Mouse (Mus musculus) ovary, adult 18-20 months (tissue): ENCODE results near the gene Gm29427.
"Not testable (repeated sequence)": the region's sequence is repeated elsewhere in the genome, so short reads cannot be mapped to it uniquely, and the experiment has no call there.

Source experiments
- DNase-seq: peaks from one replicate; pipeline ENCODE4 v3.0.0; 2022; ENCODE audit warnings: low spot score, mixed read lengths

The Gm29427 gene

GRCm38 (mm10) chr1:130731741-130732337 is 16.2 kb upstream of the Gm29427 start, which contains the start of gene AA986860:
Gene AA986860 (plus strand): TSS chr1:130731976.
- DNase-seq, result peak; percentile 9

GRCm38 (mm10) chr1:130729153-130729552 is 13.6 kb upstream of the Gm29427 start, which contains the start of gene Pfkfb2:
Gene Pfkfb2 (minus strand): TSS chr1:130729253.
- no peak for DNase-seq

DNA sequence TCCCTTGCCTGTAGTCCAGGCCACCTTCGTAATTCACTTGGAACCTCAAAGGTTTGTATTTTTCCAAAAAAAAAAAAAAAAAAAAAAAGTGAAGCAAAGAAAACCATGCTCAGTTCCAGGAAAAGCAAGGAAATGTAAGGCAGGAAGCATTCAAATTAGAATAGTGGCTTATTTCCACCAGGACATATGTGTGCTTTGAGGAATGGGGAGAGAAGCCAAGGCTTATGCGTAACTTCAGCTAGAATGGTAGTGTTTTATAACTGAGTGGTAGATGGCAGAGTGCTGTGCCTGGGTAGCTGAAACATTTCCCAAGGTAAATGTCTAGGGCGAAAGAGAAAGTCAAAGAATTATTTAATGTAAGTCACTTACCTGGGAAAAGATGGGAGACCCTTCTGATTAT is 13.1 kb upstream of the Gm29427 start:
- DNase-seq, result no peak

- DNase-seq, result no peak
Observed at GRCm38 (mm10) chr1:130728070-130728469, 12.5 kb upstream of the Gm29427 start.

DNA sequence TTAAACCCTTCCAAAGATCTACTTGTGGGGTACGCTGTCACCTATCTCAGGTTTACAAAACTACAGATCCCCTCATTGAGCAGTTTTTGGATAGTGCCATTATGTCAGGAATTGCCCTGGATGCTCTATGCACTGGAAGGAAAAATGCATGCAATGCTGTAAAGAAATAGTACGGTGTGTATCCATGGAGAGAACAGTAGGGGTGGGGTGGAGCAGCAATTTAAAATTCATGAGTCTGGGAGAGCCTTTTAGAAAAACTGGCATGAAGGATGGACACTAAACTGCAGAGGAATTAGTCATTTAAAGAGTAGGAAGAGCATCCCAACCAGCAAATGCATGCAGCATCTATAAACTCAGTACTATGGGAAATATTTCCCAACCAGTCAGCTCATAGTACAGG is 10.8 kb upstream of the Gm29427 start:
- DNase-seq, result no peak

DNA sequence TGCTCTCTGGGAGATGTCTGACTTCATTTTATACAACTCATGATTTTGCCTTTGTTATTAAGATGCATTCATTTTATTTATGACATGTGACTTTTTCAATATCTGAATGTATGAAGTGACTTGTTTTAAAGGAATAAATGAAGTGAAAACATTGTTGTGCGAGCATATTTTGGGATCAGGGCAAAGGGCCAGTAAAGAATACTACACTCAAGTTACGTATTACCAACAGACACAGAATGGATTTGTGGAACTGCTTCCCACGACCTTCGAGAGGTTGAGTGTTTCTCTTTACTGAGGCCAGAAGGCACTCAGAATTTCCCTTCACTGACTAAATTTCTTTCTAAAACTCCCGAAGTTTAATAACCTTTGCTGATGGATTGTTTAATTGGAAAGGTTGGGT is 8.6 kb upstream of the Gm29427 start:
- no peak for DNase-seq

GRCm38 (mm10) chr1:130717291-130717871 is 1.8 kb upstream of the Gm29427 start, which contains the start of gene Yod1:
Gene Yod1 (plus strand): TSS chr1:130717327.
- DNase-seq, result peak; percentile 78

DNA sequence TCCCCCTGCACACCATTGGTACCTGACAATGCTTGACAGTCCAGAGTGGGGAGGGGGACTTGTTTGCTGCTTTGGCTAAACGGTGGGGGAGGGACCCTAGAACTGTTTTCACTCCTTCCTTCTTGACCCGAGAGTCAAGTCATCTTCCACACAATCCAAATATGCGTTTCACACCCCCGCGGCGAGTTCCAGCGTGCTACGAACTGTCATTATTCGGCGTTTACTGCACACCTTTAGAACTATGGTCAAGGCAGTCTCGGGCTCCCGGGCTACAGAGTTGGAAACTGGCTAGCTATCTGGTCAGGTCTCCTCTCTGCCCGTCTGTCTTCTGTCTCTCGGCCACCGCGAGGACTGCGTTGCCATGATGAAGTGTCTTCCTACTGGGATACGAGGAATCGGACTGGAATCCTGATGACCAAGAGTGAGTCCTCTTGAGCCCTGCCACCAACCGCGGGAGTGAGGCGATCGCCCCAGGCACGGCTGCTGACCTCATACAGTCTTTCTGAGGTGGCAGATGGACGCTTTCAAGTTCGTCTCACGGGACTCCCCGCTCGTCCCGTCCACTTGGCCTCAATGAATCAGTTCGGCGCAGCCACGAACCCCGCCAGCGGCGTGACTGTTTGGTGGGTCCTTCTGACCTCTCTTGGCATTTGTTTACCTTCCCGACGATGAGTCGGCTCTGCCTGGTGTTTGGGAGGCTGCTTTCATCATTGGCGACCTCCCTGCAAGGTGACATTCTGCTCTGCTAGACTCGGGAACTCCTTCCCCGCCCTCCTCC is 1.1 kb upstream of the Gm29427 start:
- DNase-seq, result peak; percentile 8

DNA sequence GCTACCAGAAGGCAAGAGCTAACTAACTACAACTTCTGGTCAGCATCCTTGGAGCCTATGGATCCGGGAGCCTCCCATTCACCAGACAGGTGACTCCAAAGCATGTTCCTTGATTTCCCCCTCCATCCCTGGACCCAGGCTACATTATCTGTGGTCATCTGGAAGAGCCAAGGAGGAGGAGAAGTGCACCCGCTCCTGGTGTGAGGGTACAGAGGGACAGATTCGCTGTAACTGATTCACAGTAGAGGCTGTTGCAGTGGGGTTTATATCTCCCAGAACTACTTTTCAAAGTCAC is 566 bp upstream of the Gm29427 start:
- no peak for DNase-seq

GRCm38 (mm10) chr1:130714046-130714445 is 1.6 kb downstream of the Gm29427 start:
- DNase-seq, result no peak

GRCm38 (mm10) chr1:130710283-130711080 is 5.1 kb downstream of the Gm29427 start:
- no peak for DNase-seq

DNA sequence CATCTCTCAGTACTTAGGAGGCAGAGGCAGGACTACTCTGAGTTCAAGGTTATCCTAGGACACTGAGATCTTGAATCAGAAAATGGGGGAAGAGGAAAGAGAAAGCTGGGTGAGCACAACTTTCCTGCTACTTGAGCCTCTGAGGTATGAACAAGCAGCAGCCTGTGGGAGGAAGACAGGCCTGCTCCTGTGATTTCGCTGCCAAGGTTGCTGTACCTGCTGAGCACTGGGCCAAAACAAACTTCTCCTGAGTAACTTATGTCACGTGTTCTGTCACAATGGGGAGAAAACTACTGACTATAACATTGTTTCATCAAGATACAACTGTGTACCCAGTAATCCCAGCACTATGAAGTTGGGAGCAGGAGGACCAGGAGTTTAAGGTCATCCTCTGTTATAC is 12.0 kb downstream of the Gm29427 start:
- no peak for DNase-seq

DNA sequence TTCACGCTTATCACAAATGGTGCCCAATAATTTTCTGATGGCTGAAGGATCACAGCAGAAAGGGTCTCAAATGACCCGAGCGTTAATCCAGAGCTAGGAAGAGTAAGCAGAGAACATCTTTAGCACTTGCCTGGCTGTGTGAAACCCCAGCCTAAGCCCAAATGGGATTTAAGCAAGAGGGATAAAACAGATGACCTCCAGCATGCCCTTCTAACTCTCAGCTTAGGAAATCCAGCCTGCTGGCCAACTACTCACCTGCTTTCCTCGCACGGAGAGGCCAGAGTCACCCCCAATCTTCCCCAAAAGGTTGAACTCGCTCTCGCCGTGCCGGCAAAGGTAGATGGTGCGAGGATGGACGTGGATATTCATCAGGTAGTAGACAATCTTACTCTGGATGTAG is 13.6 kb downstream of the Gm29427 start:
- DNase-seq, result no peak

DNA sequence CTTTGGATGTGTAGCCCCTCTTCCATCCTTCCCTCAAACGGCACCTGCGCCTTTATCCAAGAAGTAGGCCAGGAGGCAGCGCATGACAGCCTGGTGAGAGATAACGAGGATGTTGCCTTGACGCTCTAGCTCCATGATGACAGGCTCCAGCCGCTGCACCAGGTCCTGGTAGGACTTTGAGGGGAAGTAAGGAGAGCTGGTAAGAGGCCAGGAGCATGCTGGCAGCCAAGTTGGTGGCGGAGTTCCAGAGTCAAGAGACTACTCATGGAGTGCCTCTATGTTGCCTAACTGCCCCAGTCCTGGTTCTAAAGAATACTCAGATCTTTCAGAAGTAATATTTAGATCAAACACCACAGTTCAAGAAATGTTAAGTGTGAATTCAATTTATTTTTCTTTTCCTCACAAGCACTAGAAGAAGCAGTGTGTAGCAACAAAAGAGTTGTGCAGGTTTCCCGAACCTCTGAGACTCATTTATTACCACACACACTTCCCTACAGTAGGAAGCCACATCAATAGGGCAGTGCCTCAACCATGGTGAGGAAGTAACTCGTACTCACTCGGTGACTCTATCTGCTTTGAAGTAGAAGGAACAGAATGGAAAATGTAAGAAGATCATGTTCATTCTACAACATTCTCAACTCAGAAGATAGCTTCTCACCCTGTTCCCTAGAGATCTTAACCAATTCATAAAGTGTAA is 15.5 kb downstream of the Gm29427 start:
- no peak for DNase-seq

DNA sequence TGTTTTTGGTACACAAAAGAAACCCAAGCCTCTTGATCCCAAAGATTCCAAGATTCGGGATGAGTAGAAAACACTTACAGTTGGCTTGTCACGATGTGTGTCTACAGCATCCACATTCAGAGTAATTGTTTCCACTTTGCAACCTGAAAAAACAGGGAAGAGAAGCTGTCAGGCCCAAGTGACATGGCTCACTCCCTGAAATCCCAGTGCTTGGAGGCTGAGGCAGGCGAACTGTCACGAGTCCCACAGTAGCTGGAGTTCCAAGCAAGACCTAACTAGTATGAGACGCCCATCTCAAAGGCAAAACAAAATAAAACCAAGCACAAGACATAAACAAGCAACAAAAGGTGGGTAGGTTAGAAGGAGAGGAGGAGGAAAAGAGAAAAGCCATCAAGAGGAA is 17.0 kb downstream of the Gm29427 start:
- no peak for DNase-seq

DNA sequence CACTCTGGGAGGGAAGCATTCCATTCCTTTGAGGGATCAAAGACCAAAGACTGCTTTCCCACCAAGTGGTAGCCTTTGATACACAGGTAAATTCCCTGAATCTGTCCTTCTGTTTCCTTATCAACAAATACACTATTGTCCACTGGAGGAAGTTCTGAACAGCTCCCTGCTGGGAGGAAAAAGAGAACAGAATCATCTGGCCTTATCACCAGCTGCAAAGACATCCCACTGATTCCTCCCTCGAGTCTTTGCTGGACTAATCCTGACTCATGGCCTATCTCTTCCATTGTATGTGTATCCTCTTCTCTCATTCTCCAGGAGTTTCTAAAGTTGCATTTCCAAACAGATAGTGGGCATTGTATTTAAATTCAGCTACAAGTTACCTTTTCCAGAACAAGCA is 31.7 kb downstream of the Gm29427 start:
- no peak for DNase-seq

- DNase-seq, result no peak
Observed at GRCm38 (mm10) chr1:130681656-130682413, 33.8 kb downstream of the Gm29427 start.

DNA sequence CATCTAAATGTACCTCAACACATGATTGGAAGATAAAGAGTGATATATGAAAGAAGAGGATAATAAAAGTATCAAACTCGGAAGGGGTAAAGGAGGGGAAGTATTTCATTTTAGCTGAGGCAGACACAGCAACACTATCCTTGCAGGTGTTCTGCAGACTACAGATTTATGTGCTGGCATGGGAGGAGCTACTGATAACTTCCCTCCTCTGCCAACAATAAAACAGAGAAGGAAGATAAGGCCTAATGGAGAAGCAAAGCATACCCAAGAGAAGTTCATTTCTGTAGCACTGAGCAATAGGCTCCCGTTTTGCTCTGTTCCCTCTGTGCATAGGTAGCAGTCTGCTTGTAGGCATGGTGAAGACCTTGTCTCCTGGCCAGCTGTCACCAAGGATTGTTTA is 34.5 kb downstream of the Gm29427 start:
- DNase-seq, result no peak

DNA sequence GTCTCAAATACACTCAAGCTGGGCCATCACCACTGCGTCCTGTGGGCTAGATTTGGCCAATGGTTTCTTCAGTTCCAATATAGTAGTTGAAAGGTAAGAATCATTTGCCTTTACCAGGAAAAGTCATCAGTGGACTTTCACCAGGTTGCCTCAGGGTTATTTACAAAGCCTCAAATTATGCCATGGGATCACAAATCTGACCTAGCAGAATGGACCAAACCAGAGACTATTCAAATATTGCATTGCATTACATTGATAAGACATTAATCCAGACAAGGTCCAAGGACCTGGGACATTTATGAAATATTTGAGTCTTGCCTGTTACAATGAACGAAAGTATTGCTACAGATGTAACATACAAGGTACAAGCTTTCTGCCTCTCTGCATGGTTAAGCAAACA is 37.0 kb downstream of the Gm29427 start:
- no peak for DNase-seq

GRCm38 (mm10) chr1:130663576-130663975 is 52.0 kb downstream of the Gm29427 start:
- DNase-seq, result not testable (repeated sequence)

- DNase-seq, result no peak
Observed at GRCm38 (mm10) chr1:130661454-130661853, 54.1 kb downstream of the Gm29427 start, which contains the start of gene C4bp. Gene C4bp (minus strand): TSS chr1:130661632.
